Mouse (Mus musculus) lung, postnatal 0 days (tissue): Measurements from ENCODE around the gene Tcf12.

Source experiments
- CTCF ChIP-seq: IDR thresholded peaks from 2 replicates; pipeline ENCODE4 v1.5.1; 2016; ENCODE audit warnings: antibody characterized with exemption, mild to moderate bottlenecking
- EP300 ChIP-seq: IDR thresholded peaks from 2 replicates; pipeline ENCODE4 v1.6.1; 2016; ENCODE audit warnings: antibody characterized with exemption, mild to moderate bottlenecking, control low read depth

DNA sequence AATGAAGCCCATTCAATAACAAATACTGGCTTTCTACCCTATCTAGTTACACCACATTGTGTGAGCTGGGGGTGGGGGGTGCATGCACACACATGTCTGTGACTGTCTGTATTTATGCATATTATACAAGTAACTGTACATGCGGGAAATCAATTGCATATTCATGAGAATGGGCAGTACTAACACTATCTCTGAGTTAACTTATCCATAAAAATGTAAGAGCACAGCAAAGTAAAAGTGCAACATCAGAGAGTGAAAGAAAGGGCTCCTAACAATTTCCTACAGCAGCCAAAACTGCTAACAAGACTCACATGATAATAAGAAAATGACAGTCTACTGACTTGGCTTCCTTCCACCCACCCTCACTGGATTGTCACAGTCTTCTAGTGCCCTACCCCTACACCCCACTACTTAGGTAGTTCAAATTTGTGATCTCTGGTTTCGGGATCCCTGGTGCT, 74.6 kb downstream of the Tcf12 start:
- TF ChIP-seq CTCF: no peak
- TF ChIP-seq EP300: no peak
